Mouse (Mus musculus) T-helper 1 cell (primary cell): Measurements from ENCODE around the gene Arhgef5.
"Not testable (repeated sequence)": the region's sequence is repeated elsewhere in the genome, so short reads cannot be mapped to it uniquely, and the experiment has no call there.

Experiments used
- in situ Hi-C: fragments of 300-600 bp; cut with MboI, MseI; formaldehyde crosslinking; loops from one replicate; pipeline ENCODE4 v1.15.1; 2025; ENCODE audit warnings: high pct_unique_total_duplicates

Gene Arhgef5

DNA sequence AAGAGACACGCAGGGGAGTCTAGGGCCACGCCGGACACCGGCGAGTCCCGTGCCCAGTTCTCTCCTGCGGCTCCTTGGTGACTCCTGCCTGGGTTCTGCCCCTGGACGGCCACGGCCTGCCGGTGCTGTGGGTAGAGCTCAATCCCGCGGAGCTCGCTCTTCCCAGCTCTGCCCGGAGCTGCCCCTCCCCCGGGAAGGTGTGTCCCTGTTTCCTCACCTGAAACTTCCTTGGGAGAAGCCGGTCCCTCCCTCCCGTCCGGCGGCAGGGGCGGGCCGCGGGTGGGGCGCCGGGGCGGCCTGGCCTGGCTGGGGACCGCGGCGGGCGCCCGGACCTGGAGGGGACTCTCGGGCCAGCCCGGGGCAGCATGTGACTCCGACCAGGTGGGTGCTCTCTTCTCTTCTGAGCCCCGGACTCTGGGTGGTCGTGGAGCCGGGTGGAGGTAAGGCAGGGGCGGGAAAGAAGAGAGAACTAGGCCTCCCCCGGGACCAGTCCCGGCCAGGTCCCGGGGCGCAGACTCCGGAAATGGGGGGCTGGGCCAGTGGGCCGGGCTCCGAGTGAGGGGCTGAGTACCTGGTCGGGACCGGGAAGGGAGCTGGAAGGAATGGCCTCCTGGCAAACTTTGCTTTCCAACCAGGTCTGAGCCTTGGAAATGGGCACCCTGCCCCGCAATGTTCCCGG is at the start of gene Arhgef5:
TSS of gene Arhgef5 (plus strand) at position 220 of the 679 bp plus-strand sequence.
- in situ Hi-C loops, result no loop called here

DNA sequence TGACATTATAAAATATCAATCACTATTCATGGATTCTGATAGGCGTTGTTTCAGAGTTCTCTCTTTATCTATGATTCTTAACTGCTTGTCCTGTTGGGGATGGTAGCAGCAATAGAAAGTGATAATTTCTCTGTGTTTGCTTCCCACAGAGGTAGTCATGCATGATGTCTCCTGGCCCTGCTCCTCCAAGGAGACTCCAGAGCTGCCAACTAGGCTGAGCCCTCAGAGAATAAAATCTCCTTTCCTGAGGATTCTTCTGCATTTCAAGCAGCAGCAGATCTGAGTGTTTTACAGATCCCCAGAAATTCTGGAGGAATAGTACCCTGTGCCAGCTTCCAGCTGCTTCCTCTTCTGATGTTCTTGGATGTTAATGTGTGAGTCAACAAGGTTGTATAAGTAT is 34.1 kb upstream of the Arhgef5 start, which contains the start of gene Olfr47:
TSS of gene Olfr47 (plus strand) at position 275 of the 400 bp plus-strand sequence.
- in situ Hi-C loops, result not testable (repeated sequence)

GRCm38 (mm10) chr6:43242061-43242460 is 23.3 kb upstream of the Arhgef5 start:
- in situ Hi-C loops, result no loop called here

GRCm38 (mm10) chr6:43247396-43247795 is 18.0 kb upstream of the Arhgef5 start:
- in situ Hi-C loops, result no loop called here

- in situ Hi-C loops, result no loop called here
Observed at GRCm38 (mm10) chr6:43252994-43253393, 12.4 kb upstream of the Arhgef5 start.

GRCm38 (mm10) chr6:43254193-43254926 is 11.0 kb upstream of the Arhgef5 start:
- in situ Hi-C loops, result no loop called here

GRCm38 (mm10) chr6:43260756-43261155 is 4.6 kb upstream of the Arhgef5 start:
- in situ Hi-C loops, result no loop called here

GRCm38 (mm10) chr6:43266356-43266755 is 974 bp downstream of the Arhgef5 start:
- in situ Hi-C loops, result no loop called here

GRCm38 (mm10) chr6:43272597-43272996 is 7.2 kb downstream of the Arhgef5 start:
- in situ Hi-C loops, result no loop called here

GRCm38 (mm10) chr6:43274123-43274522 is 8.7 kb downstream of the Arhgef5 start:
- in situ Hi-C loops, result no loop called here

- in situ Hi-C loops, result no loop called here
Observed at GRCm38 (mm10) chr6:43278247-43278646, 12.9 kb downstream of the Arhgef5 start.

DNA sequence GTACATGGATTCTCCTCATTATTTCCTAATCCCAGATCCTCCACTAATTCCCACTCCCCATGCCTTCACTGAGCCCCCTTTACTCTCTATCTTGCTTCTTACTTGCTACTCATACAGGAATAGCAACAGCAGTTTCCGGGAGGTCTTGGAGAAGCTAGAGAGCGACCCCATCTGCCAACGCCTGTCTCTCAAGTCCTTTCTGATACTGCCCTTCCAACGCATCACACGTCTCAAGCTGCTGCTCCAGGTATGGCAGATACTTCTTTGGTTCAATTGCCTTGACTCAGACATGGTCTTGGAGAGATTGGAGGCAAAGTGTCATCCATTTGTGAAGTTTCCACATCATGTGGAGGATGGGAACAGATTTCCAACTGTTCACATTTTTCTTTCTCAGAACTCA is 15.1 kb downstream of the Arhgef5 start:
- in situ Hi-C loops, result no loop called here

- in situ Hi-C loops, result no loop called here
Observed at GRCm38 (mm10) chr6:43292041-43292440, 26.7 kb downstream of the Arhgef5 start.

GRCm38 (mm10) chr6:43292471-43293076 is 27.2 kb downstream of the Arhgef5 start:
- in situ Hi-C loops, result no loop called here

DNA sequence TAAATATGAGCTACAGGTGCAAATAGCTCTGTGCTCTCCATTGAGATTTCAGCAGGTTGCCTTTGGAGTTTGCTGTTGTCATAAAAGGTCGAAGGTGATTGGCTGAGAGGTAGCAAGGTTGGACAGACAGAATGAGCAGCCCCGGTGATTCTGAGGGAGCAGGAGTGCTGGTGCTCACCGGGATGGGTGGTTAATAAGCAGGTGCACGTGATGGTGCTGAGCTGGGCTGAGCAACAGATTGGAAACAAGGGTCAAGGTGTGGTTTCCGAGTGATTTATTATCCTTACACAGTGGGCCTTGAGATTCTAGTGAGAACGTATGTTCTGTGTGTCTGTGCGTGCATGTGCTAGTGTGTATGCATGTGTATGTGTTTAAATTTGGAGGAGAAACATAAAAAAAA is 27.8 kb downstream of the Arhgef5 start:
- in situ Hi-C loops, result no loop called here

DNA sequence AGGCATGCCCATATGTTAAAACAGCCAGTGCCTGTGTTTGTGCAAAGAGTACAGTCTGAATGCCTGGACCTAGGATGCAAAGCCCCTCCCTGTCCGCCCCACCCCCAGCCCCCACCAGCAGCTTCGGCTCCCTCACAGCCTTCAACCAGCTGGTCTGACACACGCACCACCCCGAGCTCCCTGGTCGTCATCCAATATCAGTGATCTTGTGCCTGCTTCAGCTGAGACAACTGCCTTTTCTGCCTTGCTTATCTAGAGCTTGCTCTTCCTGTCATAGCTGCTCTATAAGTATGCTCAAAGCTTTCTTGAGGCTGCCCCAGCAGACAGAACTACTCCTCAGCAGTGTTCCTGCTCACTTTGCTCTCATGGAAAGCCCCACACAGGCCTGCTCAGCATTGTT is 30.5 kb downstream of the Arhgef5 start:
- in situ Hi-C loops, result no loop called here

DNA sequence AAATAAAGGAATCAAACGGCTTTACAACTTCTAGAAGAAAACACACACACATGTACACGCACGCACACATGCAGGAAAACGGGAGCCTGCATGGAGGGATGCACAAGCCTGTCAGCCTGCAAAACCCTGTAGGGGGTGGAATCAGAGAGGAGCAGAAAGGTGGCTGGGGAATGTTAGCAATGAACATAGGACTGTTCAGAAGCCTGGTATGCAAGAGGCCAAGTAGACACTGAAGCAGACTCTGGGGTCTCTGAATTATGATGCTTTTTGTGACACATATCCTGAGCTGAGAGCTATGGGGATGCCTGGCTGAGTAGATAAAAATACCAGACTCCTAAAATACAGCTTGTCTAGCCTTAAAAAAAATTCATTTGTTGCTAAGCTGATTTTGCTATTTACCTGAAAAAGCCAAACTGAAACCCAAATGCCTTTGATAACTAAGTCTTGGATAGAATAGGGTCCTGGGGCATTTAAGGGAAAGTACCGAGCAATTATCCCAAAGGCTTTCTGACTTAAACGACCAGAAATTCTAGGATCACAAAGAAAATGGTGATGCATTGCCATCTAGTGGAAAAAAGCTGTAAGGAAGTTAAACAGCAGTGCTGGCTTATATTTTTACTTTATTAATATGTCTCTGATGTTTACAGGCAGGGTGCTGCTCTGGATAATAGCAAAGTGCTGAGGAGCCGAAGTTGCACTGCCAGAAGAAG is 31.6 kb downstream of the Arhgef5 start:
- in situ Hi-C loops, result no loop called here

DNA sequence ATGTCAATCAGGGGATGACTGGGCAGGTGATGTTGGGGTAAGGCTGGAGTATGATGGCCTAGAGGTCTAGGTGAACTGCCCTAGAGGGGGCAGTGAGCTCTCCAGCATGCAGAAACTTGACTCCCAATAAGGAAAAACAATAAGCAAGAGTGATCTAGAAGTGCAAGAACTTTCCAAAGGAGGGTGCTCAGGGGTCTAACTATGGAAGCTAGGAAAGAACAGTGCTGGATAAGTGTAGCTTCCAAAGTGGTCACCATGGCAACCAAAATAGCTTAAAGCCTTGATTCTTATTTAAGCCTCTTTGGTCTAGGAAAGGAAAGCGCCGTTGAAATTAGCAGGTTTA is 32.1 kb downstream of the Arhgef5 start:
- in situ Hi-C loops, result no loop called here

DNA sequence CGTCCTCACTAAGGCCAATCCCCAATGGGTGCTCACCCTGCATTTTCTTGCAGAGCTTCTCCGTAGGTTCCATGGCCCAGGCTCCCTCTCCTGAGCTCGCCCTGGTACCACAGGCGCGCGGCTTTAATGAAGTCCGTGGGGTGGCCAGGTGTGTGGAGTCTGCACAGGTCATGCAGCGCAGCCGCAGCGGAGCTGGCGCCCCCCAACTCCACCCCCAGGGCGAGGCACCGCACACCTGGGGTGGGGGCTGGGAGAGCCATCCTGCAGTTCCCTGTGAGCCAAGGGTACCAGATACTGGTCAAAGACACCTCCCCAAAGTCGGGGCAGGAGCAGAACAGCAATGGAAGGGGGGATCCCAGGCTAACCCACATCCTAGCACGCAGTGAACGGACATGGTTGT is 44.1 kb downstream of the Arhgef5 start, which contains the start of gene Nobox:
TSS of gene Nobox (minus strand) at position 101 of the 400 bp plus-strand sequence.
- in situ Hi-C loops, result loop anchor here (10.0 kb wide), 1 partner anchor 965 kb away; no protein-coding TSS in a partner anchor

- in situ Hi-C loops, result no loop called here
Observed at GRCm38 (mm10) chr6:43310071-43310470, 44.7 kb downstream of the Arhgef5 start.

GRCm38 (mm10) chr6:43312546-43312945 is 47.2 kb downstream of the Arhgef5 start:
- in situ Hi-C loops, result no loop called here
